Mouse (Mus musculus) embryonic facial prominence, embryonic 13.5 days (tissue): ENCODE measurements around the gene 1810055G02Rik. TPM values are rescaled to one million over a fixed set of nuclear protein-coding genes. Genes with fewer than 3 reads are reported as not detected.

ENCODE experiments used
- ATAC-seq: fragments of 200-750 bp; cut with Nextera tagmentation; 2 replicates; pipeline ENCODE4 v1.8.0; 2017; ENCODE audit warnings: low read depth; ENCODE audit not compliant: insufficient number of reproducible peaks, insufficient read depth, low FRiP score, low TSS enrichment
- H3K27ac ChIP-seq: fragments of 300-500 bp; sonication (generic); 2 replicates; pipeline ENCODE4 v1.5.1; 2015; ENCODE audit warnings: moderate library complexity, mild to moderate bottlenecking, inconsistent platforms
- H3K27me3 ChIP-seq: fragments of 300-500 bp; sonication (generic); 2 replicates; pipeline ENCODE4 v1.6.1; 2015; ENCODE audit warnings: mild to moderate bottlenecking, inconsistent platforms
- H3K36me3 ChIP-seq: fragments of 300-500 bp; sonication (generic); 2 replicates; pipeline ENCODE4 v1.6.1; 2015; ENCODE audit warnings: mild to moderate bottlenecking, inconsistent platforms
- H3K4me1 ChIP-seq: fragments of 300-500 bp; sonication (generic); 2 replicates; pipeline ENCODE4 v1.6.1; 2015; ENCODE audit warnings: inconsistent platforms
- H3K4me2 ChIP-seq: fragments of 300-500 bp; sonication (generic); 2 replicates; pipeline ENCODE4 v1.6.1; 2015; ENCODE audit warnings: moderate library complexity, mild to moderate bottlenecking, inconsistent platforms
- H3K4me3 ChIP-seq: fragments of 300-500 bp; sonication (generic); 2 replicates; pipeline ENCODE4 v1.5.1; 2015; ENCODE audit warnings: mild to moderate bottlenecking, inconsistent platforms
- H3K9ac ChIP-seq: fragments of 300-500 bp; sonication (generic); 2 replicates; pipeline ENCODE4 v1.6.1; 2015; ENCODE audit warnings: mild to moderate bottlenecking, inconsistent platforms
- H3K9me3 ChIP-seq: fragments of 300-500 bp; sonication (generic); 2 replicates; pipeline ENCODE4 v1.6.1; 2016; ENCODE audit warnings: inconsistent platforms
- WGBS: fragments of 180-500 bp; shearing (Covaris S2); methylation state at CpG from one replicate; pipeline ENCODE4 v1.1.7; 2015; ENCODE audit warnings: mixed read lengths; 5-methylcytosine and 5-hydroxymethylcytosine counted together
- polyA plus RNA-seq: library from polyadenylated mRNA; unstranded; fragments of >200 nt; fragmentation: Nextera tagmentation; extraction: Ambion mirVana; gene quantifications from 2 replicates; pipeline ENCODE4 v1.2.1, GENCODE M21; 2015

The 1810055G02Rik gene
- polyA plus RNA-seq, 1 experiment from 2014 or later = 47.5 TPM

- no peak for ATAC-seq
- 89% methylated on average over 1 of the region's 1 CpGs for WGBS
These were observed 45.1 kb downstream of the 1810055G02Rik start for GRCm38 (mm10) chr19:3753240-3753633.

DNA sequence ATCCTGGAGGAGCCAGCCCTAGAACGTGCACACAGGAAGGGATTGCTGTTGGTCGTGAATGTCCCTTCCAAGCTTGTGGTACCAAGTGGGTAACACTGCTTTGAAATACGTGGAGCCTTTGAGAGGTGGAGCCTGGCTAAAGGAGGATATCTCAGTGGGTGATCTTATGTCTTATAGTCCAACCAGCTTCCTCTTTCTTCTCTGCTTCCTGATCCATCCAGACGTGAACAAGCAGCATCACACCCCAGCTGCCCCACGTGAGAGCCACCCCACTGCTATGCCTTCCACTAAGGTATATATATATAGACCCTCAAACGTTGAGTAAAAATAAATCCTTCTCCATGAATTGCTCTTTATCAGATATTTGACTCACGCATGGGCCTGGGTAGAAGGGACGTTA is 45.6 kb downstream of the 1810055G02Rik start:
- H3K4me3 ChIP-seq = no peak overlapping the region
- no peaks in the 10 kb centered on the region for H3K27me3 ChIP-seq
- no peaks in the 10 kb centered on the region for H3K9me3 ChIP-seq
- H3K9ac ChIP-seq = no peak overlapping the region
- WGBS = 53% methylated on average over 8 of the region's 8 CpGs
- H3K36me3 ChIP-seq = no peaks in the 10 kb centered on the region
- no peak for ATAC-seq
- H3K27ac ChIP-seq = no peak overlapping the region
- H3K4me1 ChIP-seq = no peaks in the 10 kb centered on the region
- no peak overlapping the region for H3K4me2 ChIP-seq

More at GRCm38 (mm10) chr19:3753240-3753633, 45.1 kb downstream of the 1810055G02Rik start:
- no peaks in the 10 kb centered on the region for H3K27me3 ChIP-seq
- no peaks in the 10 kb centered on the region for H3K36me3 ChIP-seq
- no peak overlapping the region for H3K27ac ChIP-seq
- H3K9ac ChIP-seq = no peak overlapping the region
- no peak overlapping the region for H3K4me3 ChIP-seq
- no peaks in the 10 kb centered on the region for H3K4me1 ChIP-seq
- H3K9me3 ChIP-seq = no peaks in the 10 kb centered on the region; the same call in 1 of the 2 replicates
- no peak overlapping the region for H3K4me2 ChIP-seq

DNA sequence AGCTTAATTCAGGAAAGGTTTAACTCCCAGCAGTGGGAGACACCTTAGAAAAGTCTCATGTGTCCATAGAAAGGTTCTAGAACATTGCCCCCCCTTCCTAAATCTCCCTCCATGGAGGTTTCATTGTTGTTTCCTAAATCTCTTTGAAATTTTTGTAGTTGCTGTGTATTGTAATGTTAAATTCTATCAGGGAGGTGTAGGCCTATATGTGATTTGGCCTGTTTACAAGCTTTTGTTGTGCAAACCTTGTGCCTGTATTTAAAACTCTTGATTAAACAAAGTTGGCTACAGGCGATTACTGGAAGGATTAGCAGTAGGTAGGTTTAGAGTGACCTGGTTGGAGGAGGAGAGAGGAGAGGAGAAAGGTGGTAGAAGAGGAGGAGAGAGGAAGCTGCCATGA is 49.8 kb downstream of the 1810055G02Rik start:
- WGBS = 48% methylated on average over 1 of the region's 1 CpGs
- Histone ChIP-seq H3K27me3 (no peaks in the 10 kb centered on the region), H3K36me3 (no peaks in the 10 kb centered on the region), H3K4me1 (no peaks in the 10 kb centered on the region), H3K9ac (no peak overlapping the region), H3K4me3 (no peak overlapping the region), H3K4me2 (no peak overlapping the region), H3K27ac (no peak overlapping the region), H3K9me3 (no peaks in the 10 kb centered on the region)
- ATAC-seq = no peak

DNA sequence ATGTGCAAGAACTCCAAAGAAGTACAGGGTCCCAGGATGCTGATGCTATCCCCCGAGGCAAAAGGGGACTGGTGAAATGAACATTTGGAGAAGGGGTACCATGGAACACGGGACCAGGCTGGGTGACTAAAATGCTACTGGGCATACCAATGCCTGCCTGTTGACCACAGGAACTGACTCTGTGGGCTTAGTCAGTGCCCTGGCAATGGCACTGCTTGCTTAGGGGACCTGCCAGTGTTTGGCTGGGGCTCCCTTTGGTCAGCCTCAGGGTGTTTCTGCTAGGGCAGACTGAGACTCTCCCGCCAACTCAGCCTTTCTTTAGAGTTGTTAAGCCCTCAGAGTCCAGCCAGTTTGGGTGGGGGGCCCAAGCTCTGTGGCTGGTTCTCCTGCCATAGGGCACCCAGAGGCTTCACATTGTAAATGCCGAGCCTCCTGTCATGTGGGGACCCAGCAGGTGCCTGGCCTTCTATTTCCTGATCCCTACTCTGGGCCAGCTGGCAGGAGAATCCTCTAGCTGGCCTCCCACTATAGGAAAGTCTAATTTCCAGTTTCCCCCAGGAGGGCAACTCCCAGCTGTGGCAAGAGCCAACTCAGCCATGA is 57.2 kb downstream of the 1810055G02Rik start:
- H3K4me1 ChIP-seq = peaks cover 16% of the 10 kb centered on the region
- no peak overlapping the region for H3K9ac ChIP-seq
- no peak for ATAC-seq
- H3K4me2 ChIP-seq = no peak overlapping the region
- 0 out of 2 replicates have a peak, but pooled peaks cover 3% of the 10 kb centered on the region for H3K36me3 ChIP-seq
- 86% methylated on average over 4 of the region's 4 CpGs for WGBS
- H3K4me3 ChIP-seq = no peak overlapping the region
- H3K27ac ChIP-seq = no peak overlapping the region
- H3K9me3 ChIP-seq = no peaks in the 10 kb centered on the region
- H3K27me3 ChIP-seq = no peaks in the 10 kb centered on the region

GRCm38 (mm10) chr19:3766378-3766777 is 58.3 kb downstream of the 1810055G02Rik start:
- Histone ChIP-seq H3K4me2 (peak overlapping the region; percentile 87), H3K36me3 (0 out of 2 replicates have a peak, but pooled peaks cover 3% of the 10 kb centered on the region), H3K27me3 (no peaks in the 10 kb centered on the region), H3K4me3 (peak overlapping the region; percentile 93), H3K9me3 (no peaks in the 10 kb centered on the region), H3K9ac (no peak overlapping the region), H3K4me1 (peaks cover 17% of the 10 kb centered on the region), H3K27ac (no peak overlapping the region)
- 88% methylated on average over 5 of the region's 5 CpGs for WGBS
- ATAC-seq = no peak

GRCm38 (mm10) chr19:3767276-3767780 is 59.2 kb downstream of the 1810055G02Rik start, which contains the start of gene Kmt5b:
TSS of gene Kmt5b (plus strand) at chr19:3767421.
- under 1% methylated on average over 39 of the region's 39 CpGs for WGBS

More at GRCm38 (mm10) chr19:3767276-3767780, 59.2 kb downstream of the 1810055G02Rik start, which contains the start of gene Kmt5b:
- 0 out of 2 replicates have a peak, but pooled peaks cover 3% of the 10 kb centered on the region for H3K36me3 ChIP-seq
- H3K27me3 ChIP-seq = no peaks in the 10 kb centered on the region
- peak within 1 kb of the TSS; percentile 100 for H3K27ac ChIP-seq
- H3K4me3 ChIP-seq = peak within 1 kb of the TSS; percentile 93
- ATAC-seq = peak; percentile 67
- H3K4me1 ChIP-seq = peaks cover 17% of the 10 kb centered on the region
- peak within 1 kb of the TSS; percentile 87 for H3K4me2 ChIP-seq
- H3K9ac ChIP-seq = peak within 1 kb of the TSS; percentile 100
- no peaks in the 10 kb centered on the region for H3K9me3 ChIP-seq

Other genes with a start within 250 kb of the 1810055G02Rik start
- 63.9 and 71.4 TPM in 2 replicates for gene Ppp6r3, start 132.5 kb upstream of the 1810055G02Rik start, polyA plus RNA-seq
- gene Lrp5, start 21.7 kb upstream of the 1810055G02Rik start, polyA plus RNA-seq = 7.3 and 7.9 TPM in 2 replicates
- gene Kmt5b, start 59.1 kb downstream of the 1810055G02Rik start, polyA plus RNA-seq = 34.1 and 36.0 TPM in 2 replicates
- gene Chka, start 143.5 kb downstream of the 1810055G02Rik start, polyA plus RNA-seq = 54.8 and 56.5 TPM in 2 replicates
- 53.7 and 58.0 TPM in 2 replicates for gene Tcirg1, start 198.8 kb downstream of the 1810055G02Rik start, polyA plus RNA-seq
- gene Ndufs8, start 204.5 kb downstream of the 1810055G02Rik start, polyA plus RNA-seq = 258 and 278 TPM in 2 replicates
- gene Aldh3b1, start 221.5 kb downstream of the 1810055G02Rik start, polyA plus RNA-seq = 1.6 and 1.7 TPM in 2 replicates
- gene Unc93b1, start 226.9 kb downstream of the 1810055G02Rik start, polyA plus RNA-seq = 15.8 and 16.6 TPM in 2 replicates